Mouse (Mus musculus): ENCODE measurements around the gene Atp1a4.
"Not testable (repeated sequence)": the region's sequence is repeated elsewhere in the genome, so short reads cannot be mapped to it uniquely, and the experiment has no call there.

The Atp1a4 gene

DNA sequence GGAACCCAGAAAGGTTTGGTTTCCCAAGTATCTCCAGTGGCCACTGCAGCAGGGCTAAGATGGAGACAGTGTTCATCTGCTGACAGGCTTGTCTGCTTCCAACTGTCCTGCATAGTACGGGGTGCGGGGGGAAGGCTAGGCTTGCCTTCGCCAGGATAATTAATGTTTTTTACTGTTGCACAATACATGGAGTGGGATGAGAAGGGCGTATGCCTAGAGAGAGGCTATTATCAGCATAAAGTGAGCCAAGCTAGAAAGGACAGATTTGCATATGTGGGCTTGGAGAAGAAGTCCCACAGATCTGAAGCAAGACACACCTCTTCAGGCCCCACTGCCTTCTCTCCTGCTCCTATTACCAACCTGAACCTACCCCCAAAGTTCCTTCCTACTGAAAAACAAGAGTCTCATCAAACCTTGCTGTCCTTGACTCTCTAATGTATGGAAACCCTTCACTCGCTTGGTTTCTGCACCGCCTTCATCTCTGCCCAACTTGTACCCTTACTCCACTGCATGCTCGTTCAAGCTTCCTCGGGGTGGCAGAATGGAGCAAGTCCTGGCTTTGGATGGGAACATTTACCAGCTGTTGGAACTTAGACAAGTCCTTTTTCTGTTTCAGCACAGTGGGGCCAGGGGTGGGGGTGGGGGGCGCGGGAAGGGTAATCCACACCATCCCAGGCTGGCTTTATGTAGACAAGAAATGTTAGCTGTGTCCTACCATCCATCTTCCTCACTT lies 23.5 kb upstream of the Atp1a4 start:
- no peak for DNase-seq (ENCODE audit: low read depth, low spot score)

DNA sequence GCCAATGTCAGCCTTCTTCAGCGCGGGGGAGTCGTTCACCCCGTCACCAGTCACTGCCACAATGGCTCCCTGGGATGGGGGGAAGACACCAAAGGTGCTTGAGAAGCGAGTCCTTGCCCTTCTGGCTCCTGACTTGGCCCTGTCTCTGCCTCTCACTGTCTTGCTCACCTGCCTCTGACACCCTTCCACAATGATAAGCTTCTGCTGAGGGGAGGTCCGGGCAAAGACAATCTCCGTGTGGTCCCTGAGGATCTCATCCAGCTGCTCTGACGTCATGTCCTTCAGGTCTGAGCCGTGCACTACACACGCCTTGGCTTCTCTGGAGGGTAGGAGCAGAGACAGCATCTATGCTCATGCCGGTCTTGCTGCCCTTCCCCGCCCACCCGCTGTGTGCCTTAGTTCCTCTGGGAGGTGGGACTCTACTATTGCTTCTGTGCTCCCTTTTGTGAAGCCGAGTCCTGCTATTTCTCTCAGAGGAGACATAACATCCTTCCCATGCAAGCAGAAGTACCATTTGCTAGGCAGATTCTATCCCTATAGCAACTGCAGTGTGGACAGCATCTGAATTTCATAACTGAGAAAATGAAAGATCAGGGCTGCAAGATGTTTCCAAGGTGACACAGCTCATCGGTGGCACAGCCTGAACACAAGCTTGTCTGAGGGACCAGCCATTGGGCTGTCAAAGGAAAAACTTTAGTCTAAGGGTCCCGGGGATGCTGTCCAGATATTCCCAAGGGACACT lies 21.7 kb upstream of the Atp1a4 start:
- DNase-seq (ENCODE audit: low read depth, low spot score): no peak

GRCm38 (mm10) chr1:172278328-172278727 lies 20.1 kb upstream of the Atp1a4 start:
- DNase-seq (ENCODE audit: low read depth, low spot score): no peak

DNA sequence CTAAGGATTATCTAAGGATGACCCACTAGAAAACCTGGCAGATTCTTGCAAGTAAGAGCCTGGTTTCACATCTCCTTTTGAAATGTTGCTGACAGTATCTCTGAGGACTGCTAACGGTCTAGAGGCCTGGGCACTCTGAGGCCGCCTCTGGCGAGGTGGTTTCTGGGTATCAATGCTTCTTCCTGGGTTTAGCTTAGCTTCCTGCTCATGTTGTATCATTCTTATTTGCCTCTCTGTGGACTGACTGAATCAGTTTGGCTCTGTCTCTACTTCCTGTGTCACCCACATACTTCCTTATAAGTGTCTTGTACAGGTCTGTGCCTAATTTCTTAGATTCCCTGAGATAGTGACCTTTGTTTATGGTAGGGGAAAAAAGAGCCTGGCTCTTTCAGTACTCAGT lies 19.0 kb upstream of the Atp1a4 start:
- DNase-seq (ENCODE audit: low read depth, low spot score): no peak

GRCm38 (mm10) chr1:172274547-172274946 lies 16.3 kb upstream of the Atp1a4 start:
- DNase-seq (ENCODE audit: low read depth, low spot score): no peak

DNA sequence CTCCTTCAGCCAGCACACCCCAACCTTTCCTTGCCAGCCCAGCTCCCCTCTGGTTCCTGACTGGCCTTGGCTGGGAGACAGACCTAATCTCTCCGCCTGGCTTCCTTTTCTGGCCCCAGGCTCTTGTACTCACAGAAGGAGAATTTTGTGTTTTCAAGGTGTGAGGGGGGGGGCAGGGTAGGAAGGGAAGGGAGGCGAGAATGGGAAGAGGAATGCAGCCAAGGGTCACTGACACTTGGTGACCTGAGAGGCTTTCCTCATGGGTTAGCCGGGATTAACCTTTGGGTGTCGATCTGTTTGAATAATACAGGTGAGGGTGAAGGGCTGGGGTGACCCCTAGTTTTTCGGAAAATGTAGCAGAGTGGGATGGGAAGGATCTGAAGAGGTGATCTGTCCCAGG lies 15.9 kb upstream of the Atp1a4 start:
- DNase-seq (ENCODE audit: low read depth, low spot score): no peak

DNA sequence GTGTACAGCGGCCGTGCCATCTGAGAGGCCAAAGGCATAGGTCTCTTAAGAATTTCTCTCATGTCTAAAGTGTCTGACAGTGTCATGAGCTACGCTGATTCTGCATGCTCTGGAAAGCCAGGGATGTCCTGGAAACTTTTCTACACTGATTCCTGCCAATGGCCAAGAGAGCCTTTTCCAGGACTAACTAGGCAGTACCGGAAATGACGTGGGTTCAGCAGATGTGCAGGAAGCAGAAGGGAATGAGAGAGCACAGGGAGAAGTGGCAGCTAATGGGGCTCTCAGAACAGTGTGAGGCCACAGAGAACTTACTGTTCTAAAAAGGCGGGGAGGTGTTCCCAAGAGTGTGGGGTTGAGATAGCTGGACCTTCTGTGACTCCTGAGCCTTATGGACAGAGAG lies 15.2 kb upstream of the Atp1a4 start:
- no peak for DNase-seq (ENCODE audit: low read depth, low spot score)

GRCm38 (mm10) chr1:172271765-172272164 lies 13.6 kb upstream of the Atp1a4 start:
- DNase-seq (ENCODE audit: low read depth, low spot score): no peak

- no peak for DNase-seq (ENCODE audit: low read depth, low spot score)
These were observed 13.0 kb upstream of the Atp1a4 start for GRCm38 (mm10) chr1:172271208-172271607.

DNA sequence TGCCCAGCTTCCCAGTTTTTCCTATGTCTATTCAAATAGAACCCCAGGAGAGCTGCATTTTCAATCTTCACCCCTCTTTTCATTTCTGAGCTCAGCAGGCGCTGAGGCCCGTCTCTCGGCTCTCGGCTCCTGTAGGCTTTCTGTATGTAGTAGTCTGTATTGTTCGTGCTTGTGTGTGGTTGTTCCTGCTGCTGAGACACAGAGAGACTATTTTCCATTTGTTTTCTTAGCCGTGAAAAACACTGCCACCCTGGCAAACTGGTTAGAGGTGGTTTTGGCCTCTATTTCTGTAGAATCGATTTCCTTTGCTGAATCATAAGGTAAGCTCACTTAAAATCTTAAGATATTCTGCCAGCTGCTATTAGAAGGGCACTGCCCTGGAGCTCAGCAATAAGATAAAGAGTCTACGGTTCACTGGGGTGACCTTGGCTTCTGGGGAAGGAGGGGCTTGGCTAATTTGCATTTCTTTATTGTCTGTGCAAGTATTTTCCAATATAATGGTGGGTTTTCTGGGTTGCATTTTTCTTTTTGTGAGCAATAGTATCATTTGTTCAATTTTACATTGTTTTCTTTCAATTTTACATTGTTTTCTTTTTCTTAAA lies 3.4 kb upstream of the Atp1a4 start, which contains the start of gene Igsf8:
TSS of gene Igsf8 (plus strand) at position 165 of the 602 bp plus-strand sequence.
- no peak for DNase-seq (ENCODE audit: low read depth, low spot score)

- DNase-seq (ENCODE audit: low read depth, low spot score): no peak
These were observed 10.5 kb downstream of the Atp1a4 start for GRCm38 (mm10) chr1:172247679-172248078.

DNA sequence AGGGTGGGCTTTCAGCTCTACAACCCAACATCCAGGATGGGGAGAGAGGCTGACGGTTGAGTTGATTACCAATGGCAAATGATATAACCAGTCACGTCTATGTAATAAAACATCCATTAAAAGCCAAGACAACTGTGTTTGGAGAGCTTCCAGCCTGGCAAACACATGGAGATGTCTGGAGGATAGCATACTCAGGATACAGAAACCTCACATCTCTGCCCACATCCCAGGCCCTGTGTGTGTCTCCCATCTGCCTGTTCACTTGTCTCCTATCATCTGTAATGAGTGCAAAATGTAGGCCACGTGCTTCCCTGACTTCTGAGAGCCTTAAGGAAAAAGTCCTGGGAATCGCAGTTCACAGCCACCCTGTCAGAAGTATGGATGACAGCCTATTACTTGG lies 11.0 kb downstream of the Atp1a4 start:
- DNase-seq (ENCODE audit: low read depth, low spot score): no peak

- not testable (repeated sequence) for DNase-seq (ENCODE audit: low read depth, low spot score)
These were observed 13.6 kb downstream of the Atp1a4 start for GRCm38 (mm10) chr1:172244645-172245044.

GRCm38 (mm10) chr1:172243547-172244205 lies 14.5 kb downstream of the Atp1a4 start:
- no peak for DNase-seq (ENCODE audit: low read depth, low spot score)

DNA sequence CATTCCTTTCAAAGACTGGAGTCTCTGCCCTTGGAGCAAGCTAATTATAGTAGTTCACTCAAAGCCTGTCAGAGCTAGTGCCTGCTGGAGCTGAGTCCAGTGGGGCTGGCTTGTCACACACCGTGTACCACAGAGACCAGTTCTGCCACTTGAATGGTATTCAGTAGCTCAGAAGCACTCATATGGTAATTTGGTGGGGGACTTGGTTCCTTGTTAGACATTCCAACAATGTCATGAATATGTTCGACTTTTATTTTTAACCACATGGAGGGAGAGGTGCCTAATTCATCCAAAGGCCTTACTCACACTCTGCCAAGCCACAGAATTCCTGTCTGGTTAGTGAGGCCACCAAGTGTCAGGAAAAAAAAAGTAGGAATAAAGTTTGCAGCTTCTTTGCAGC lies 15.8 kb downstream of the Atp1a4 start:
- no peak for DNase-seq (ENCODE audit: low read depth, low spot score)

- DNase-seq (ENCODE audit: low read depth, low spot score): no peak
These were observed 17.1 kb downstream of the Atp1a4 start for GRCm38 (mm10) chr1:172240945-172241708.

- DNase-seq (ENCODE audit: low read depth, low spot score): no peak
These were observed 29.0 kb downstream of the Atp1a4 start for GRCm38 (mm10) chr1:172229215-172229614.

DNA sequence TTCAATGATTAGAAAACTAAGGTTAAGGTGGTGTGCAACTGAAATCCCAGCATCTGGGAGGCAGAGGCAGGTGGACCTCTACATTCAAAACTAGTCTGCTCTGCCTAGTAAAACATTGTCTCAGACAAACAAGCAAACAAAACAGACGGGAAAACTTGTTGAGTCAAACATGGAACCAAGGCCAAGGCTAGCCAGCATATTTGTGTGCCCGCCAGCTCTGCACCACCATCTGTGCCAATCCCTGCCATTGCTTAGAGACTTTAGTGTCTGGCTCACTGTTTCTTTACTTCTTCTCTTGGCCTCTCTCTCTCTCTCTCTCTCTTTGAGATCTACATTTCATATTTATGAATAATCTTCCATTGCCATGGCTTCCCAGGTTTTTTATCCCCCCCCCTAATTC lies 30.0 kb downstream of the Atp1a4 start:
- DNase-seq (ENCODE audit: low read depth, low spot score): no peak

GRCm38 (mm10) chr1:172221297-172222063 lies 36.7 kb downstream of the Atp1a4 start:
- DNase-seq (ENCODE audit: low read depth, low spot score): no peak

DNA sequence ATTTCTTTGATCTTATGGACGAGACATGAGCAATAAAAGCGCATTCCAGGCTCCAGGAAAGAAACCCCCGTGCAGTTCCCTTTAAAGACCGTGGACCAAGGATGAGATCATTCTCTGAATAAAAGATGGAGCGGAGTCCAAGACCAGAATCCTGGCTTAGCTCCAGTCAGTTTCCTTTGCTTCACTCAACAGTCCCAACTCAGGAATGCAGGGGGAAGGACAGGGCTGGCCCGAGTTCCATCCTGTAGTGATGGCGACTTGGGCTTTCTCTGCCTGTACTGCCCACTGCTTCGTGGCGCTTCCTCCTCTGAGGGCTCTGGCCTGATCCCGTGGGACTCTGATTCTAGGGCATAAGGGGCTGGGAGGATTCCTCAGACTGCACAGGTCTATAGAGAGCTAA lies 37.8 kb downstream of the Atp1a4 start:
- DNase-seq (ENCODE audit: low read depth, low spot score): no peak

All from retina, adult 2 months (tissue).